Mouse (Mus musculus): Measurements from ENCODE around the gene Cdca5.
"Not testable (repeated sequence)": the region's sequence is repeated elsewhere in the genome, so short reads cannot be mapped to it uniquely, and the experiment has no call there.

The Cdca5 gene
- long read RNA-seq, experiment 1, partial matches to known transcripts = 0 of 2 reads
- long read RNA-seq, experiment 1, other reads (novel, unspliced or antisense) = 0 of 2 reads
- long read RNA-seq, experiment 2 = 0 reads

GRCm38 (mm10) chr19:6084478-6085248, at the start of gene Cdca5, which contains the start of gene Zfpl1:
TSS of gene Cdca5 (plus strand) at chr19:6084983.
TSS of gene Zfpl1 (minus strand) at chr19:6084956.
- intact Hi-C loops (cut with DNase I) = loop anchor here (5.0 kb wide), 1 partner anchor 38 kb away; no protein-coding TSS in a partner anchor

- intact Hi-C loops (cut with DNase I) = no loop called here
Observed at GRCm38 (mm10) chr19:6035966-6036585, 48.7 kb upstream of the Cdca5 start.

GRCm38 (mm10) chr19:6037695-6038094, 47.1 kb upstream of the Cdca5 start:
- intact Hi-C loops (cut with DNase I) = no loop called here

- intact Hi-C loops (cut with DNase I) = no loop called here
Observed at GRCm38 (mm10) chr19:6038326-6038725, 46.5 kb upstream of the Cdca5 start.

- intact Hi-C loops (cut with DNase I) = no loop called here
Observed at GRCm38 (mm10) chr19:6040002-6040401, 44.8 kb upstream of the Cdca5 start.

DNA sequence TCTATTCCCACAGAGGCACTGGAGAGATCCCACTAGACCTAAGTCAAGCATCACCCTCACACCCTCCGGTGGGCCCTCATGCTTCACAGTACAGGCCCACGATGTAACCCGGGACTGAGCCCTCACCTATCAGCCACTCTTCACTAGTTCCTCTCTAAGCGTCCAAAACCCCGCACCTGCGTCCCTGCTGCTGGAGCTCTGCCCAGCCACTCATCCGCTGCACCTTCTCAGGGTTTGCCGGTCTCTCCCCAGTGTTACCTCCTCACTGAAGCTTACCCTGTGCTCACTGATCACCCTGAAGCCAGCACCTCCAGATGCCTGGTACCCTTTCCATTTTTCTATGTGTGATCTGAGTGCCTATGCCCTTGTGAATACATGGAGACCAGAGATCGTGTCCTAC, 42.5 kb upstream of the Cdca5 start:
- intact Hi-C loops (cut with DNase I) = no loop called here

DNA sequence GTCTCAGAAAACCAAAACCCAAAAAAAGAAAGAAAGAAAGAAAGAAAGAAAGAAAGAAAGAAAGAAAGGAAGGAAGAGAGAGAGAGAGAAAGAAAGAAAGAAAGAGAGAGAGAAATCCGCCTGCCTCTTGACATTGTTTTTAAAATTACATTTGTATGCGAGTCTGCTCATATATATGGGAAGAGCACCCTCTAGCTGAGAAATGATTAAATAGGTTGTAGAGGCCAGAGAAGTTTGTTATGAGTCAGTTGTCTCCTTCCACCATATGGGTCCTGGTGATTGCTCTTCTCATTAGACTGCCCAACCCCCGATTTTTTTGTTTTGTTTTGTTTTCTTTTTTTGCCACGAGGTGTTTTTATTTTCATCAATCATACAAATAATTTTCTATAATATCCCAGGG, 40.7 kb upstream of the Cdca5 start:
- intact Hi-C loops (cut with DNase I) = not testable (repeated sequence)

GRCm38 (mm10) chr19:6045366-6046293, 39.2 kb upstream of the Cdca5 start:
- intact Hi-C loops (cut with DNase I) = no loop called here

DNA sequence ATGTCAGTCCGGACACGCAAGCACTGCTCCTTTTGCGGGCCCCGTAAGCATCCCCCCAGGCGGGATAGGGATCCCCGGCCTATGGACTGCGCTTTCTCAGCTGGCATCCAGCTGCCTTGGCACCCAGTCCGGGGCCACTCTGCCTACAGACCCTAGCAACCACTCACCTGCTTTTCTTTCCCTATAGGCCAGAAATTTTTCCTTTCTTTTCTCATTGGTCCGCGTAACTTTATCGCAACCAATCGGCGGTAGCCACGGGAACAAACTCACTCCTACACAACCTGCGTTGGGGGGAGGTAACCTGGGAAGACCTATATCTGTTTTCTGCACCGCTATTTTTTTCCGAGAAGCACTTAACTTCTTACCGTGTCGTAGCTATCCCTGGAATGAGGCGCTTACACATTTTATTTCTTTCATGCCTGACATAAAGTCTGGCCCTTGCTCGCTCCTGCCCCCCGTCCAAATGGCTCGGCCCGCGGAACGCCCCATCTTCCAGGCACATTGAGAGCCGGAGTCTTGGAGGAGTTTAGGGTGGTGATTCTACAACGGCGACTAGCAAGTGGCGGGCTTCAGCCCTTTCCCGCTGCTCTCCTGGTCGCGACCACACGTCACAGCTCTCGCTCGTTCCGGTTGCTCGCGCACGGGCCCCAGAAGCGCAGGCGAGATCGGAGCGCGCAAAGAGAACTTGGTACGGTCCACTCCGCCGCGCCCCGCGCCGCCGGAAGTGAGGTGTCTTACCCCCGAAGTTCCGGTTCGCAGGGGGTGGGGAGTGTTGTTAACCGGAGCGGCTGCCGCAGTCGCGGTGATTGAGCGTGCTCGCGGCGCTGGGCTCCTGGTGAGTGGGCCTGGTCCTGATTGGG, 38.3 kb upstream of the Cdca5 start, which contains the start of gene Syvn1:
TSS of gene Syvn1 (plus strand) at position 283 of the 860 bp plus-strand sequence.
- intact Hi-C loops (cut with DNase I) = no loop called here

GRCm38 (mm10) chr19:6047154-6047898, 37.5 kb upstream of the Cdca5 start:
- intact Hi-C loops (cut with DNase I) = no loop called here

DNA sequence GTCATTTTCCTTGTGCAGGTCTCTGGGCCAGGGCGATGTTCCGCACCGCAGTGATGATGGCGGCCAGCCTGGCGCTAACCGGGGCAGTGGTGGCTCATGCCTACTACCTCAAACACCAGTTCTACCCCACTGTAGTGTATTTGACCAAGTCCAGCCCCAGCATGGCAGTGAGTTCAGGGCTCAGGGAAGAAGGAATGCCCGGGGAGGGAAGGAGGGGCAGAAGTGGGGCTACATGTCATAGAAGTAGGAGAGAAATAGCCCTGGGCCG, 37.0 kb upstream of the Cdca5 start:
- intact Hi-C loops (cut with DNase I) = no loop called here

DNA sequence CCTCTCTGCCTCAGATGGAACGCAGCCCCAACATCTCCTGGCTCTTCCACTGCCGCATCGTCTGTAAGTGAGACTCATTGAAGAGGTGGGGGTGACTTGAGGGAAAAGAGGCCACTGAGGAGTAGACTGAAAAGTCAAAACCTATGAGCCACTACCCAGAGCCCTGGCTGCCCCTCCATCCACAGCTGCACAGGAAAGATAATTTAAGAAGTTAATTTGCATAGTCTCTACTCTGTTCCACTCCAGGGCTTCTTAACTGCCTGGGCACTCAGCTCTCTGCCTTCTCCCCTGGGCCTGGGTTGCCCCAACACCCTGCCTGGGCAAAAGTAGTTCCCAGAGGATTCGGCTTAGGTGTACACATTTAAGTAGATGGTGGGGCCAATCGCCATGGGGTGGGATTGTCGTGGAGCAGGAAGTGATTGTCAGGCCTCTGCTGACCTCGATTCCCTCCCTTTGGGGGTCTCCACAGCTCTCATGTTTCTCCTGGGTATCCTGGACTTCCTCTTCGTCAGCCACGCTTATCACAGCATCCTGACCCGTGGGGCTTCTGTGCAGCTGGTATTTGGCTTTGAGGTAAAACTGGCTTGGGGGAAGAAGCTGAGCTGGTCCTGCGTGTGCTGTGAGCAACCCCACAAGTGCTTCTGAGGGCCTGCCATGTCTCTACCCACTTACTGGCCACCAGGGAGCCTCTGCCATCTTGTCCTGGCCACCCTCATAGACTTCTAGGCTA, 35.9 kb upstream of the Cdca5 start:
- intact Hi-C loops (cut with DNase I) = no loop called here

- intact Hi-C loops (cut with DNase I) = no loop called here
Observed at GRCm38 (mm10) chr19:6052516-6052915, 32.3 kb upstream of the Cdca5 start.

- intact Hi-C loops (cut with DNase I) = no loop called here
Observed at GRCm38 (mm10) chr19:6054296-6054695, 30.5 kb upstream of the Cdca5 start.

GRCm38 (mm10) chr19:6056696-6057095, 28.1 kb upstream of the Cdca5 start:
- intact Hi-C loops (cut with DNase I) = no loop called here

DNA sequence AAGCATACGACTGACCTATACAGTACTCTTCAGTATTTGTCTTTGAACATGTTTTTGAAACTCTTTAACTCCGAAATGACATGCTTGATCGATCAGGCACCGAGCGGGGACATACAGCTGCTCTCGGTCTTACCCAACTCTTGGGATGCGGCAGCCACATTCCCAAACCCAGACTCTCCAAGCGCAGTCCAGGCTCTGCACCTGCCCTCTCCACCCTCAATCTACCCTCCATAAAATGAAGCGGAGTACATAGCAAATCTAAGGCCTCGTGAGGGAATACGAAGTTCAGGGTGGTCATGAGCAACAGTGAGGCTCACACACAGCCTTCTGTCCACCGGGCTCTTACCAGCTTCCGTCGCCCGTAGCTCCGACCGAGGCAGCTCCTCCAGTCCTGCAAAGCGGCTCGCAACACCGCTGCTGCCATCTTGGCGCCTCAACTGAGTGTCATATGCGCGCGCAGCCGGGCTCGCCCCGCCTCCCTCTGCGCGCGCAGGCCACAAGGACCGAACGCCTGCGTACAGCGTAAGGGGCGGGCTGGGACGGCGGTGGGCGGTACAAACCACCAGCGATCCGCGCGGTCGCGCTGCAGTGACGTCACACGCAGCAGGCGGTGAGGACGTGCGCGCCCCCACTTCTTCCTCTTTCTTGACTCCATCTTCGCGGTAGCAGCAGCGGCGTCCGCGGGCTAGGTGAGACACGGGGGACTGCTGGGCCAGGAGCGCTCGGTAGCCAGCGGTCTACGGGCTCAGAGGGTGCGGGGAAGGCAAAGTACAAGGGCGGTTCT, 27.3 kb upstream of the Cdca5 start, which contains the start of the genes Mrpl49 and Fau:
TSS of gene Mrpl49 (minus strand) at position 473 of the 784 bp plus-strand sequence.
TSS of gene Fau (plus strand) at position 532 of the 784 bp plus-strand sequence.
- intact Hi-C loops (cut with DNase I) = no loop called here

GRCm38 (mm10) chr19:6058513-6058912, 26.3 kb upstream of the Cdca5 start:
- intact Hi-C loops (cut with DNase I) = no loop called here

- intact Hi-C loops (cut with DNase I) = no loop called here
Observed at GRCm38 (mm10) chr19:6058966-6059365, 25.8 kb upstream of the Cdca5 start.
